Mouse (Mus musculus): ENCODE results near the gene Kif1bp. TPM values are rescaled to one million over a fixed set of nuclear protein-coding genes. Genes with fewer than 3 reads are reported as not detected.

The Kif1bp gene
- polyA plus RNA-seq, 1 experiment from 2014 or later, result 68.0 TPM

DNA sequence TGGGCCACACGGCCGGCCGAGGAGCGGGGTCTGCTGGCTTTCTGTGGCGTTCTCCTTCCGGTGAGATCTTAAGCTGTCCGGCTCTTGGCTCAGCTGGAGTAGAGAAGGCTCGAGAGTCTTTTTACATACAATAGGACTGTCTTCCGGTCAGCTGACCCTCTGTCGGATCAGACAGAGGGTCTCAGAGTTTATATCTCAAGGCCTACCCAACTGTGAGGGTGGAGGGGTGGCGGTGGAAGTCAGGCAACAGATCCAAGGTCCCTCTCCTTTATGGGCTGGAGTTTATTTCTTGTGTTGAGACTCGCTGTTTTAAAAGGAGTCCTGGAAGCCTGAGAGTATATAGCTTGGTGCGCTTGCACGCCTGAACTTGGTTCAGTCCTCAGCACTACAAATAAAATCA is 50.9 kb downstream of the Kif1bp start, which contains the start of gene Srgn:
Gene Srgn, minus strand, starts transcription at position 101 of the 400 bp plus-strand sequence.
- H3K27ac ChIP-seq, result no peak within 1 kb of the TSS
- WGBS, result 85% methylated on average over 14 of the region's 14 CpGs
- no peaks in the 10 kb centered on the region for H3K36me3 ChIP-seq
- no peak within 1 kb of the TSS for H3K9ac ChIP-seq
- no peak for ATAC-seq (ENCODE audit: low FRiP score)
- H3K4me2 ChIP-seq, result no peak within 1 kb of the TSS
- H3K9me3 ChIP-seq, result no peaks in the 10 kb centered on the region
- H3K4me3 ChIP-seq, result no peak within 1 kb of the TSS
- no peaks in the 10 kb centered on the region for H3K4me1 ChIP-seq (replicated peaks)
- H3K27me3 ChIP-seq, result no peaks in the 10 kb centered on the region

DNA sequence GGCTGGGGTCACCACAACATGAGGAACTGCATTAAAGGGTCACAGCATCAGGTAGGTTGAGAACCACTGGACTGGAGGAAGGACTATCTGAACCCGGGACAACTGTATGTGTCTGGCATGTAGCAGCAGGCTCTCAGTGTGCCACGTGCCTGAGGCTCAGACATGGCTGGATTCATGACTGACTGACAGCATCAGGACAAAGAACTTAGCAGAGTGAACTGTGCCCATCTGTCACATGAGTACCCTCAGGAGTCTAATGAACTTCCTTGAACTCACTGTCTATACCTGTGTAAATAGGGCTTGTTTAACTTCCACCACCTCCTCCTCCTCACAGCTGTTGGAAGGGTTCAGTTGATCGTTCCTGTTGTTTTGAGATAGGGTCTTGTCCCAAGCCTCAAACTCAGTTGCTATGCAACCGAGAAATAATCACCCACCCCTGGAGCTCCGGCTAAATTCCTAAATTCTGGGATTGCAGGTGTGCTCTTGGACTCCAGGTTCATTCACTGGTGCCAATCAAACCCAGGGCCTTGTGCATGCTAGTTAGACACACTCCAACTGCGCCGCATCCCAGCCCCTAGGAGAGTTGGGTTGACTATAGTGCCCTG is 55.8 kb downstream of the Kif1bp start:
- Histone ChIP-seq H3K9ac (no peak overlapping the region), H3K4me3 (no peak overlapping the region), H3K27ac (no peak overlapping the region), H3K4me2 (no peak overlapping the region), H3K4me1 (replicated peaks) (no peaks in the 10 kb centered on the region), H3K36me3 (no peaks in the 10 kb centered on the region), H3K9me3 (no peaks in the 10 kb centered on the region), H3K27me3 (no peaks in the 10 kb centered on the region)
- no peak for ATAC-seq (ENCODE audit: low FRiP score)
- WGBS, result 79% methylated on average over 7 of the region's 7 CpGs

DNA sequence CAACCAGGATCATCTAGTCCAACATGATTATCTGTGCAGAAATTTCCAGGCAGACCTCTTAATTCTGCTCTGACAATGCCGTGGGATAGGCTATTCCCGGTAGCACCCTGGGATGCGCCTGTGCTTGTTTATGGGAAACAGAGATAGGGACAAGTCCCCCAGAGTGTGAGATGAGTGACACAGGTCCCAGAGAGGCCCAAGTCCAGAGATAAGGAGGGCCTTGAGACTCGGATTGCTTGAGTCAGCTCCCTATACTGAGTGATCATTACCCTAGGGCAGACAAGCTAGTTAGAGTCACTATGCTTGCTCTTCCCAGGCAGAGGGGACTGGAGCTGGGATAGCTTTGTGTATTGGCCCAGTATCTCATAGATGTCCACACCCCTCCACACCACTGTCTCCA is 56.5 kb downstream of the Kif1bp start:
- H3K4me3 ChIP-seq, result no peak overlapping the region
- H3K27ac ChIP-seq, result no peak overlapping the region
- no peak overlapping the region for H3K9ac ChIP-seq
- no peaks in the 10 kb centered on the region for H3K27me3 ChIP-seq
- no peaks in the 10 kb centered on the region for H3K36me3 ChIP-seq
- H3K9me3 ChIP-seq, result no peaks in the 10 kb centered on the region
- ATAC-seq (ENCODE audit: low FRiP score), result no peak
- H3K4me2 ChIP-seq, result no peak overlapping the region
- H3K4me1 ChIP-seq (replicated peaks), result no peaks in the 10 kb centered on the region
- 80% methylated on average over 4 of the region's 4 CpGs for WGBS

DNA sequence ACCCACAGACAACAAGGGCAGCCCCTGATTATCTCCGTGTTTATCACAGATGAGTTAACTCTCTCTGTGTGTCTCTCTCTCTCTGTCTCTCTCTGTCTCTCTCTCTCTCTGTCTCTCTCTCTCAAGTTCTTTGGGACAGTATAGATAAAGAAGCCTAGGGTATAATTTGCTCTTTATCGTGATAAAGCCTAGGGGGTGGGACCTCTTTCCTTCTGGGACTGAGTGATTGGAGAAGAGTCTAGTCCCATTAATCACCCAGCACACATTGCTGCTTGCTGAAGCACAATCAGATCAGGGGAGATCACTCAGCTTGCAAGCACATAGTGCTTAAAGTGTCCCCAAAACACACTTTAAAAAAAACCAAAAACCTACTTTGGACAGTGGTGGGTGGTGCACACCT is 57.3 kb downstream of the Kif1bp start:
- H3K9me3 ChIP-seq, result no peaks in the 10 kb centered on the region
- ATAC-seq (ENCODE audit: low FRiP score), result no peak
- no peaks in the 10 kb centered on the region for H3K4me1 ChIP-seq (replicated peaks)
- no peaks in the 10 kb centered on the region for H3K36me3 ChIP-seq
- H3K9ac ChIP-seq, result no peak overlapping the region
- no peak overlapping the region for H3K4me2 ChIP-seq
- 74% methylated on average over 2 of the region's 2 CpGs for WGBS
- H3K4me3 ChIP-seq, result no peak overlapping the region
- no peaks in the 10 kb centered on the region for H3K27me3 ChIP-seq
- H3K27ac ChIP-seq, result no peak overlapping the region

DNA sequence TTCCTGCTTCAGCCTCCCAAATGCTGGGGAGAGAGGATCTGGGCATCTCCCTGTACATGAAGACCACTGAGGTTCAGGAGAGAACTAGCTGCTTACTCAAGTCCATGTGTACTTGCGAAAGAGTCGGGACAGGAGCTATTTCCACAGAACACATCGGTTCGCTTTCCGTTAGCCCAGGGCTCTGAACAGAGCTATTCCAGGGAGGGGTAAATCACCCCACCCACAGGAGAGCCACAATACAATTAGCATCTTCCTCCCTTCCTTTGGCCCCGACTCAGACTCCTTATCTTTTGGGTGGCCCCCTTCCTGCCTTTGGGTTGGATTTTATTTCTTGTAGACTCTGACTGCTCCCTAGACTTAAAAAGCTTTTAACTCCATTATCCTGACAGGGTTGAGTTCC is 60.7 kb downstream of the Kif1bp start:
- no peaks in the 10 kb centered on the region for H3K9me3 ChIP-seq
- H3K27ac ChIP-seq, result no peak overlapping the region
- H3K36me3 ChIP-seq, result no peaks in the 10 kb centered on the region
- no peak overlapping the region for H3K4me2 ChIP-seq
- H3K9ac ChIP-seq, result no peak overlapping the region
- H3K4me1 ChIP-seq (replicated peaks), result no peaks in the 10 kb centered on the region
- H3K4me3 ChIP-seq, result no peak overlapping the region
- ATAC-seq (ENCODE audit: low FRiP score), result no peak
- H3K27me3 ChIP-seq, result no peaks in the 10 kb centered on the region
- 88% methylated on average over 6 of the region's 6 CpGs for WGBS

- peaks cover 7% of the 10 kb centered on the region; the same call in 1 of the 2 replicates for H3K4me1 ChIP-seq (replicated peaks)
- H3K9ac ChIP-seq, result no peak overlapping the region
- H3K9me3 ChIP-seq, result no peaks in the 10 kb centered on the region
- no peak overlapping the region for H3K4me3 ChIP-seq
- H3K27me3 ChIP-seq, result peaks cover 12% of the 10 kb centered on the region
- no peak overlapping the region for H3K4me2 ChIP-seq
- no peaks in the 10 kb centered on the region for H3K36me3 ChIP-seq
- ATAC-seq (ENCODE audit: low FRiP score), result no peak
- WGBS, result 93% methylated on average over 4 of the region's 4 CpGs
- no peak overlapping the region for H3K27ac ChIP-seq
Observed at GRCm38 (mm10) chr10:62512855-62513254, 65.4 kb downstream of the Kif1bp start.

GRCm38 (mm10) chr10:62511528-62511927 is 66.7 kb downstream of the Kif1bp start:
- Histone ChIP-seq H3K27ac (no peak overlapping the region), H3K4me3 (no peak overlapping the region), H3K9ac (no peak overlapping the region), H3K9me3 (no peaks in the 10 kb centered on the region), H3K27me3 (peaks cover 21% of the 10 kb centered on the region), H3K4me1 (replicated peaks) (peaks cover 7% of the 10 kb centered on the region; the same call in 1 of the 2 replicates), H3K4me2 (no peak overlapping the region), H3K36me3 (no peaks in the 10 kb centered on the region)
- no peak for ATAC-seq (ENCODE audit: low FRiP score)
- WGBS, result 83% methylated on average over 6 of the region's 6 CpGs

GRCm38 (mm10) chr10:62509032-62509656 is 69.1 kb downstream of the Kif1bp start:
- 70% methylated on average over 11 of the region's 11 CpGs for WGBS
- ATAC-seq (ENCODE audit: low FRiP score), result no peak
- no peak overlapping the region for H3K4me3 ChIP-seq
- H3K4me2 ChIP-seq, result no peak overlapping the region
- no peaks in the 10 kb centered on the region for H3K36me3 ChIP-seq
- H3K9me3 ChIP-seq, result no peaks in the 10 kb centered on the region
- H3K27me3 ChIP-seq, result peaks cover 27% of the 10 kb centered on the region
- no peak overlapping the region for H3K9ac ChIP-seq
- H3K27ac ChIP-seq, result no peak overlapping the region
- peaks cover 7% of the 10 kb centered on the region; the same call in 1 of the 2 replicates for H3K4me1 ChIP-seq (replicated peaks)

DNA sequence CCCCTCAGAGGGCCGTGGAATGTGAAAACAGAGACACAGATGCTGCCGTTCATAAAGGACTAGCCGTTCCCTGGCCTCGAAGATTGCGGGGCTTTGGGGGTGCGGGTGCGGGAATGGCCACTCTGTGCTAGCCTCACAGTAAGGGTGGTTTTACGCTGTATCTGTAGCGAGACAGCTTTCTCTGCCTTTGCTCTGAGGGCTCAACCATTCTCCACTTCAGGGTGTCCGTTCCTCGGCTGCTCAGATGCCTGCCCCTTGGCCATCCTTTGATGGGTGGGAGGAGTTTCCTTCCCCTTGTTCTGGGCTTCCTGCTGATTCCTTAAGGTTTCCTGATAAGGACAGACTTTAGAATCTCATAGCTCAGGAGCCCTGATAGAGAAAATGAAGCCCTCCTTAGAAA is 69.8 kb downstream of the Kif1bp start:
- Histone ChIP-seq H3K4me2 (peak overlapping the region; percentile 47), H3K4me1 (replicated peaks) (peaks cover 7% of the 10 kb centered on the region; the same call in 1 of the 2 replicates), H3K27me3 (peaks cover 27% of the 10 kb centered on the region), H3K36me3 (no peaks in the 10 kb centered on the region), H3K4me3 (peak overlapping the region; percentile 24), H3K9ac (peak overlapping the region; percentile 35; the same call in 1 of the 2 replicates), H3K9me3 (no peaks in the 10 kb centered on the region), H3K27ac (0 out of 2 replicates have a peak overlapping the region, but pooled peaks have one; percentile 6)
- WGBS, result 15% methylated on average over 11 of the region's 11 CpGs
- ATAC-seq (ENCODE audit: low FRiP score), result no peak

DNA sequence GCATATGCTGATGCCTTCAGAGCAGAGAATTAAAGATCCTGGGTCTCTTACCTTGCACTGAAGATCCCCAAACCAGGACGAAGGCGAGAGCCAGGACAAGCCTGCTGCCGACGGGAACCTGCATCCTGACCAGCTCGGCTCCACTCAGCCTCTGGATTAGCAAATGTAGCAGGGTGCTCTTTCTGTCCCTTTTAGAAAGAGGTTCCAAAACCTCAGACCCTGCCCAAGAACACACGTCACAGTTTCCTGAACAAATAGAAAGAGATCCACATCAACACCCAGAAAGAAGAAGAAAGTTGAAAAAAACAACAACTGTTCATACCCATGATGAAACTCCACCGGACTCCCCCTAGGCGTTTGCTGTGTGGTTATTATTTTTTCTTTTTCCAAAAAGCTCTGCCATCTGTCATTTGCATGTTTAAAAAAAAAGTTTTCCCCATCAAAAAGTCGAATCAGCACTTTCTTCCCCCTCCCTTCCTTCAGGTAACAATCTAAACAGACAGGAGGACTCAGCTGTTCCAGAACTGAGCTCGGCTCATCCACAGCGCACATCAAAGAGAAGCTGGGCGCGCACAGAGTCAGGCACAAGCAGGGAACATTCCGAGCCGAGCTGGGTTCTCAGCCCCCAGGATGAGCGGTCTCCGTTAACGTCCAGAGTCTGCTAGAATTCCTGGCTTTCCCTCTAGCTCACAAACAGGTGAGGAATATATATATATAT is 70.5 kb downstream of the Kif1bp start:
- 24% methylated on average over 18 of the region's 18 CpGs for WGBS
- Histone ChIP-seq H3K4me3 (peak overlapping the region; percentile 24), H3K9me3 (no peaks in the 10 kb centered on the region), H3K4me1 (replicated peaks) (peaks cover 7% of the 10 kb centered on the region; the same call in 1 of the 2 replicates), H3K27ac (no peak overlapping the region), H3K27me3 (peaks cover 27% of the 10 kb centered on the region), H3K4me2 (peak overlapping the region; percentile 47), H3K36me3 (no peaks in the 10 kb centered on the region), H3K9ac (0 out of 2 replicates have a peak overlapping the region, but pooled peaks have one; percentile 51)
- no peak for ATAC-seq (ENCODE audit: low FRiP score)

DNA sequence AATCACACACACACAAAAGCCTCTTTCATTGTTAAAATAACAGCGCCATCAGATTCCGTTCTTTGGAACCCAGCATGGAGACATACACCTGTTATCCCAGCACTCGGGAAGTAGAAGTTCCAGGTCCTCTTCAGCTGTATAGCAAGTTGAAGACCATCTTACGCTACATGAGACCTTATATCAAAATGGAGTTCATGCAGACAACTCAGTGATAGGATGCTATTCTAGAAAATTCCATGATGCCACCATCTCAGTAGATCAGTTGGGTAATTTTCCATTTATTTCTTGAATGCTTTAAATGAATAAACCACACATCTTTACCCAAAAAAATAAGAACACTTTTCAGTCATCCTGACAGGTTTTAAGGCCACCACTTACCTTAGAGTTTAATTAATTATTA is 71.2 kb downstream of the Kif1bp start:
- Histone ChIP-seq H3K9me3 (no peaks in the 10 kb centered on the region), H3K4me3 (no peak overlapping the region), H3K4me2 (no peak overlapping the region), H3K9ac (no peak overlapping the region), H3K36me3 (no peaks in the 10 kb centered on the region), H3K27me3 (peaks cover 27% of the 10 kb centered on the region), H3K27ac (no peak overlapping the region), H3K4me1 (replicated peaks) (peaks cover 7% of the 10 kb centered on the region; the same call in 1 of the 2 replicates)
- ATAC-seq (ENCODE audit: low FRiP score), result no peak
- 92% methylated on average over 4 of the region's 4 CpGs for WGBS

GRCm38 (mm10) chr10:62506019-62506556 is 72.2 kb downstream of the Kif1bp start:
- Histone ChIP-seq H3K27ac (no peak overlapping the region), H3K9ac (no peak overlapping the region), H3K27me3 (peaks cover 27% of the 10 kb centered on the region), H3K4me3 (no peak overlapping the region), H3K9me3 (no peaks in the 10 kb centered on the region), H3K4me1 (replicated peaks) (peaks cover 7% of the 10 kb centered on the region; the same call in 1 of the 2 replicates), H3K4me2 (no peak overlapping the region), H3K36me3 (no peaks in the 10 kb centered on the region)
- WGBS, result 86% methylated on average over 17 of the region's 17 CpGs
- no peak for ATAC-seq (ENCODE audit: low FRiP score)
